Mouse (Mus musculus) heart, adult 9 months (tissue): ENCODE measurements around the gene Pfkfb2.

Source experiments
- DNase-seq, 2 experiments: peaks; one replicate each; pipeline ENCODE4 v3.0.0; 2022; ENCODE audit warnings: low spot score in 2 of 2

Pfkfb2 gene

GRCm38 (mm10) chr1:130737916-130738315 is 8.9 kb upstream of the Pfkfb2 start:
- DNase-seq: no peak

- DNase-seq: no peak
These were observed 8.4 kb upstream of the Pfkfb2 start for GRCm38 (mm10) chr1:130737411-130737881.

DNA sequence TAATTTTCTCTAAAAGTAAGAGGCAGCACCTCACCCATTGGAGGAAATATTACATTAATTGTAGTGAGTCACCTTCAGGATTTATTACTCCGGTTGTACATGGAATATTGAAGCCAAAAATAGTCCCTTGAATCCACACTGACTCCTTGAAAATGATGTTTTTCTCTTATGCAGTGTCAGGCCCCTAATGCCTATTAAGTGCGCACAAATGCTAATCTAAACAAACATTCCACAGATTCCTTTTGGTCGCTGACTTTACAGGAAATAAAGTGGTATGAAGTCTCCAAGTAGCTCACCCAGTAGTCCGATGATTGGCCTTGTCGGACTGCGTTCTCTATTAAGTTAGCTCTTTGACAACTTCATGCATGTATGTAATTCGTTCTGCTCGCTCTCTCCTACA is 5.8 kb upstream of the Pfkfb2 start:
- DNase-seq: no peak

DNA sequence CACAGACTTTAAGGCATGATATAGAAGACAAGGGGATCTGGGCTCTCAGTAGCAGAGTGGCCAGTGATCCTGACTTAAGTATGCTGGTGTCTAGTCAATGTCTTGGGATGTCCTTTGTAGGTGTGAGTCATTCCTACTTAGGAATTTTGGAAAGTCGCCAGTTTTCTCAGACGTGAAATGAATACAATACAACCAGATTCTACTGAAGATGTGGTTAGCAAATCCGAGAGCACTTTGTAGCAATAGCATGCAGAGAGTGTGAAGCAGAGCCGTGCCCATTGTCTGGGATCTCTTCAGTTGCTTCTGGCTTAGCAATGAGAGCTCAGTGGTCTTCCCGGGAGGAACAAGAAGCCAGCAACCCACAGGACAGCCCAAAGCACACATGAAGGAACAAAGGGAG is 5.4 kb upstream of the Pfkfb2 start:
- no peak for DNase-seq

DNA sequence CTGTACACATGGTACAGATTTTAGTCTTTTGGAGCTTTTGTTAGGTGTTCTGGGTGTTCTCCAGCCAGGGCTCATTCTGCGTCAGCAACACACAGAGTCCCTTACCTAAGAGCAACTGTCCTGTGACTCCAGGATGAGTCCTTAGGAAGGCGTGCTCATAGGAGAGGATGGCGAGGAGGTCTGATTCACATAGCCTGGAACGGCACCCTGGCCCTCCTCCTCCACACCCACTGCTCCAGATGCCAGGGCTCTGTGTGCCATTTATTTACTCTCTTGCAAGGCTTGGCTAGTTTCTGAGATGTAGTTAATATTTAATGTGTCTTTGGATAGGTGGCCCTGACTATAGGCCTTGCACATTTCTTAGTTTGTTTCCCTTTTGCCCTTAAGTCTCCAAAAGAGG is 4.6 kb upstream of the Pfkfb2 start:
- no peak for DNase-seq

- DNase-seq: no peak
These were observed 3.9 kb upstream of the Pfkfb2 start for GRCm38 (mm10) chr1:130732706-130733658.

GRCm38 (mm10) chr1:130731741-130732337 is 2.8 kb upstream of the Pfkfb2 start, which contains the start of gene AA986860:
AA986860 (plus strand) TSS chr1:130731976.
- DNase-seq: no peak

- no peak for DNase-seq
These were observed 345 bp downstream of the Pfkfb2 start for GRCm38 (mm10) chr1:130728708-130729107.

DNA sequence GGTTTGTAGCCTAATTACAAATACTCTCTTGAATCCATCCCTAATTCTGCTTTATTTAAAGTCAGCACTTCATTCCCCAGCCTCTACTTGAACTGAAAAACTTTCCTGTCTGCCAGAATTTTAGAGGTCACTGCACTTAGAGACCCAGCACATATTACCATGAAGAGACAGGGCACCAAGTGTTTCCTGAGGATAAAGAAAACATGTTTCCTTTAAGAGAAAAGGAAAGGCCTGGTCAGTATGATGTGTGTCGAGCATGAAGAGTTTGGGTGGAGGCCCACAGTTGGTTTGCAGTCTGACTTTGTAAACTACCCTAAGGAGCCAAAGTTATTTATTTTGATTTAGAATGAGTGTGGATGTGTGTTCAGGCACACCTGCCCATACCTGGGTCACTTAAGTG is 983 bp downstream of the Pfkfb2 start:
- no peak for DNase-seq

- DNase-seq: no peak
These were observed 2.7 kb downstream of the Pfkfb2 start for GRCm38 (mm10) chr1:130726396-130726795.

GRCm38 (mm10) chr1:130724206-130724605 is 4.8 kb downstream of the Pfkfb2 start:
- DNase-seq: no peak

DNA sequence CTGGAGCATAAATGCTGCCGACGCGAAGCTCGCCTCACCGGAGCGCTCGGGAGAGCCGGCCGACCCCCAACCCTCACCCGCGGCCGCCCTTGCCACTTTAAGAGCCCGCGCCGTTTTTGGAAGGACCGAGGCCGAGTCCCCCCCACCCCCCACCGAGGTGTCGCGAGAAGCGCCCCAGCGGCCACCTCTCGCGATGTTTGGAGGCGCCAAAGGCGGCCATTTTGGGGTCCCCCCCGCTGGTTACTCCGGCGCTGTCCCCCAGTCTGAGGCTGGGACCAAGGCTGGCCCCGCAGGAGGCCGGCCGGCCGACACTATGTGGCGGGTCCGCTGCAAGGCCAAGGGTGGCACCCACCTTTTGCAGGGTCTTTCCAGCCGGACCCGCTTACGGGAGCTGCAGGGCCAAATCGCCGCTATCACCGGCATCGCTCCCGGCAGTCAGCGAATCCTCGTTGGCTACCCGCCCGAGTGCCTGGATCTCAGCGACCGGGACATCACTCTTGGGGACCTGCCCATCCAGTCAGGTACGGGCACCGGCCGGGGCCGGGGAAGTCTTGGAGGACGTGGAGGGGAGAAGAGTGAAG is 11.7 kb downstream of the Pfkfb2 start, which contains the start of gene Yod1:
Gene Yod1 (plus strand): TSS at position 37 of the 581 bp plus-strand sequence.
- DNase-seq: peak; percentile 89 to 91

- DNase-seq: no peak
These were observed 12.4 kb downstream of the Pfkfb2 start for GRCm38 (mm10) chr1:130716513-130717290.

- no peak for DNase-seq
These were observed 12.9 kb downstream of the Pfkfb2 start for GRCm38 (mm10) chr1:130716218-130716512.

- peak; percentile 92 to 95 for DNase-seq
These were observed 13.4 kb downstream of the Pfkfb2 start, which contains the start of gene Gm29427 for GRCm38 (mm10) chr1:130715561-130716217. Gm29427 (minus strand) TSS chr1:130715799.

- no peak for DNase-seq
These were observed 15.0 kb downstream of the Pfkfb2 start for GRCm38 (mm10) chr1:130714046-130714445.

DNA sequence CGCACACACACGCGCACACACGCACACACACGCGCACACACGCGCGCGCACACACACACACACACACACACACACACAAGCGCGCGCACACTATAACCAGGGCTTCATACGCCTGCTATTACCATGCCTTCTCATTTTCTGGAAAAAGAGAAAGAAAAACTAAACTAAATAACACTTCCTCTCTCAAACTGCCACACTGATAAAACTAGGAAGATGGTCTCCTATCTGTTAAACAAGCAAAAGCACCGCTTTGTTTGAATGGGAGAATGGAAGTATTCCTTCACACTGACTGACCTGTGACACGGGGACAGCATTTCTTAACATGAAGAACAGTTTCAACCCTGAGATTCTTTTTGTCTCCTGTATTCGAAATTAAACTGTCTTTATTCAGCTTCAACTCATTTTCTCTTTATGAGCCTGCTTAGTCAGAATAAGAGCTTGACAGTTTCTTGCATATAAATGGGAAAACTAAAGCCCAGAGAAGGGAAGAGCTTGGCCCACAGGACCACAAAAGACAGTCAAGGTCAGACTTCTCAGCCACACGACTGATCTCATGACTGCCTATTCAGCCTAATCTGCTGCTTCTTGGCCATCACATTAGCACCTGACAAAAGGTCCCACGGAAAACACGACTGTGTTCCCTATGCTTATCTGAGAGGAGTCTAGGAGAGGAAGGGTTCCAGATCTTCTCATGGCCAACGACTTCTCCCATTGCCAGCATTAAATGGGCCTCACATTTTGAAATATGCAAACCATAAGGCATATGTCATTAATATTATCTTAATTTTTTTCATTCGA is 18.6 kb downstream of the Pfkfb2 start:
- DNase-seq: peak in 1 of 2 experiments; percentile 34

- DNase-seq: no peak
These were observed 25.4 kb downstream of the Pfkfb2 start for GRCm38 (mm10) chr1:130703613-130704012.

GRCm38 (mm10) chr1:130701976-130702375 is 27.1 kb downstream of the Pfkfb2 start:
- DNase-seq: no peak

- peak; percentile 73 to 80 for DNase-seq
These were observed 29.0 kb downstream of the Pfkfb2 start for GRCm38 (mm10) chr1:130699937-130700633.
